Mouse (Mus musculus) liver, postnatal 0 days (tissue): ENCODE data around the gene Apmap.

Source experiments
- CTCF ChIP-seq: sonication (generic); IDR thresholded peaks from 2 replicates; pipeline ENCODE4 v1.5.1; 2016; ENCODE audit warnings: antibody characterized with exemption, low read depth
- EP300 ChIP-seq: IDR thresholded peaks from 2 replicates; pipeline ENCODE4 v1.6.1; 2016; ENCODE audit warnings: antibody characterized with exemption, low read depth, mild to moderate bottlenecking

GRCm38 (mm10) chr2:150656975-150657768 is 48.8 kb upstream of the Apmap start:
- no peak for TF ChIP-seq CTCF
- no peak for TF ChIP-seq EP300
